Mouse (Mus musculus): ENCODE results near the gene Aldh8a1. TPM values are rescaled to one million over a fixed set of nuclear protein-coding genes. Genes with fewer than 3 reads are reported as not detected.

Gene Aldh8a1
- under 1 TPM; 0.15 to 0.26 TPM for total RNA-seq (2021)
- long read RNA-seq, experiment 1: 0 reads
- long read RNA-seq, experiment 2: 0 reads

- no peak for DNase-seq (ENCODE audit: low spot score in 2 of 2)
Measured at GRCm38 (mm10) chr10:21376682-21377473, at the start of gene Aldh8a1. Gene Aldh8a1 (plus strand): TSS chr10:21377291.

- no peak for DNase-seq (ENCODE audit: low spot score in 2 of 2)
Measured at GRCm38 (mm10) chr10:21327605-21328135, 49.4 kb upstream of the Aldh8a1 start.

- DNase-seq (ENCODE audit: low spot score in 2 of 2): no peak
Measured at GRCm38 (mm10) chr10:21334349-21335105, 42.6 kb upstream of the Aldh8a1 start.

GRCm38 (mm10) chr10:21335534-21335933 lies 41.6 kb upstream of the Aldh8a1 start:
- DNase-seq (ENCODE audit: low spot score in 2 of 2): no peak

- no peak for DNase-seq (ENCODE audit: low spot score in 2 of 2)
Measured at GRCm38 (mm10) chr10:21337191-21337590, 39.9 kb upstream of the Aldh8a1 start.

- no peak for DNase-seq (ENCODE audit: low spot score in 2 of 2)
Measured at GRCm38 (mm10) chr10:21341706-21342105, 35.4 kb upstream of the Aldh8a1 start.

GRCm38 (mm10) chr10:21342331-21343005 lies 34.6 kb upstream of the Aldh8a1 start:
- DNase-seq (ENCODE audit: low spot score in 2 of 2): no peak

- no peak for DNase-seq (ENCODE audit: low spot score in 2 of 2)
Measured at GRCm38 (mm10) chr10:21347332-21347731, 29.8 kb upstream of the Aldh8a1 start.

GRCm38 (mm10) chr10:21349449-21349848 lies 27.6 kb upstream of the Aldh8a1 start:
- no peak for DNase-seq (ENCODE audit: low spot score in 2 of 2)

GRCm38 (mm10) chr10:21349946-21350345 lies 27.1 kb upstream of the Aldh8a1 start:
- no peak for DNase-seq (ENCODE audit: low spot score in 2 of 2)

- no peak for DNase-seq (ENCODE audit: low spot score in 2 of 2)
Measured at GRCm38 (mm10) chr10:21350531-21351515, 26.3 kb upstream of the Aldh8a1 start.

- DNase-seq (ENCODE audit: low spot score in 2 of 2): no peak
Measured at GRCm38 (mm10) chr10:21351766-21352165, 25.3 kb upstream of the Aldh8a1 start.

- DNase-seq (ENCODE audit: low spot score in 2 of 2): no peak
Measured at GRCm38 (mm10) chr10:21353890-21354289, 23.2 kb upstream of the Aldh8a1 start.

GRCm38 (mm10) chr10:21354506-21354905 lies 22.6 kb upstream of the Aldh8a1 start:
- DNase-seq (ENCODE audit: low spot score in 2 of 2): no peak

GRCm38 (mm10) chr10:21357986-21358385 lies 19.1 kb upstream of the Aldh8a1 start:
- no peak for DNase-seq (ENCODE audit: low spot score in 2 of 2)

- DNase-seq (ENCODE audit: low spot score in 2 of 2): no peak
Measured at GRCm38 (mm10) chr10:21359086-21359485, 18.0 kb upstream of the Aldh8a1 start.

GRCm38 (mm10) chr10:21361871-21362270 lies 15.2 kb upstream of the Aldh8a1 start:
- DNase-seq (ENCODE audit: low spot score in 2 of 2): no peak

- no peak for DNase-seq (ENCODE audit: low spot score in 2 of 2)
Measured at GRCm38 (mm10) chr10:21363297-21363696, 13.8 kb upstream of the Aldh8a1 start.

- no peak for DNase-seq (ENCODE audit: low spot score in 2 of 2)
Measured at GRCm38 (mm10) chr10:21364946-21365345, 12.1 kb upstream of the Aldh8a1 start.

GRCm38 (mm10) chr10:21365897-21366296 lies 11.2 kb upstream of the Aldh8a1 start:
- DNase-seq (ENCODE audit: low spot score in 2 of 2): no peak
